Mouse (Mus musculus) forebrain, embryonic 11.5 days (tissue): ENCODE data around the gene Wrb. TPM values are rescaled to one million over a fixed set of nuclear protein-coding genes. Genes with fewer than 3 reads are reported as not detected.
A peak's percentile ranks its signal among the peaks of the same experiment; 100 is the strongest.

ENCODE experiments used
- ATAC-seq: fragments of 200-750 bp; cut with Nextera tagmentation; replicated peaks from 2 replicates; pipeline ENCODE4 v1.8.0; 2017; ENCODE audit warnings: moderate TSS enrichment; ENCODE audit not compliant: low FRiP score
- DNase-seq: peaks from one replicate; pipeline ENCODE4 v3.0.0-alpha.2; 2017; ENCODE audit warnings: low spot score
- H3K27ac ChIP-seq: fragments of 300-500 bp; sonication (generic); 2 replicates; pipeline ENCODE4 v1.5.1; 2014; ENCODE audit warnings: low read depth, low read length
- H3K27me3 ChIP-seq: fragments of 300-500 bp; sonication (generic); 2 replicates; pipeline ENCODE4 v1.6.1; 2014; ENCODE audit warnings: mild to moderate bottlenecking, low read length, mixed read lengths; ENCODE audit not compliant: control insufficient read depth, insufficient read depth
- H3K36me3 ChIP-seq: fragments of 300-500 bp; sonication (generic); 2 replicates; pipeline ENCODE4 v1.6.1; 2014; ENCODE audit warnings: mild to moderate bottlenecking, low read length, moderate library complexity, mixed read lengths; ENCODE audit not compliant: control insufficient read depth, insufficient read depth
- H3K4me1 ChIP-seq: fragments of 300-500 bp; sonication (generic); replicated peaks from 2 replicates; pipeline ENCODE4 v1.6.1; 2014; ENCODE audit warnings: low read length, mixed read lengths; ENCODE audit not compliant: control insufficient read depth, insufficient read depth
- H3K4me2 ChIP-seq: fragments of 300-500 bp; sonication (generic); 2 replicates; pipeline ENCODE4 v1.6.1; 2014; ENCODE audit warnings: low read depth, mild to moderate bottlenecking, low read length, moderate library complexity, mixed read lengths; ENCODE audit not compliant: severe bottlenecking
- H3K4me3 ChIP-seq: fragments of 300-500 bp; sonication (generic); 2 replicates; pipeline ENCODE4 v1.5.1; 2014; ENCODE audit warnings: low read depth, low read length
- H3K9ac ChIP-seq: fragments of 300-500 bp; sonication (generic); 2 replicates; pipeline ENCODE4 v1.6.1; 2014; ENCODE audit warnings: low read length
- H3K9me3 ChIP-seq: fragments of 300-500 bp; sonication (generic); 2 replicates; pipeline ENCODE4 v1.6.1; 2016; ENCODE audit warnings: low read length, mixed read lengths; ENCODE audit not compliant: control insufficient read depth
- WGBS: fragments of 180-500 bp; shearing (Covaris S2); extraction: QIAGEN DNeasy Blood & Tissue Kit; methylation state at CpG from one replicate; pipeline ENCODE4 v1.1.7; 2014; 5-methylcytosine and 5-hydroxymethylcytosine counted together
- polyA plus RNA-seq: library from polyadenylated mRNA; unstranded; fragments of >200 nt; fragmentation: Nextera tagmentation; extraction: Ambion mirVana; gene quantifications from 2 replicates; pipeline ENCODE4 v1.2.1, GENCODE M21; 2014

Wrb gene
- polyA plus RNA-seq, 1 experiment from 2014 or later = 122 TPM

DNA sequence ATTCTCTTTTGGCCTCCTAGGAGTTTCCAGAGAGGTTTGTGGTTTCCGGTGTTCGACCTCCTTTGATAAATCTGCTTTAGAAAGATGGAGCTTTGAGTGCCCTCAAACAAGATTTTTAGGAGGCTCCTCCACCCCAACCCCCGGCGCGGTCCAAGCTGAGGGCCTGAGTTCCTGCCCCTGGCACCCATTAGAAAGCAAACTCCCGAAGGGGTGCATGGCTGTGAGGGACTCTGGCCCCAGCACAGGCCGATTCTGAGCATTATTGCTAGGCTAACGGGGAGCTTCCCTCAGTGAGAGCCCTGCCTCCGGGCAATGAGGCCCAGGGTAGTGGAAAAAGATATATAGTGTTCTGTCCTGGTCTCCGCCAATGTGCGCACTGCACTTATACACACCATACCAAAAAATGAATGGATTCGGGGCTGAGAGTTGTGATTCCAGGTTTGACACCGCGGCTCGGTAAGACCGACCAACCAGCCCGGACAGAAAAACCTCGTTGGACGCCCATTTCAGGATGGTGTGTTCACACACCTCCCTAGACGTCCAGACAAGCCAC is 14.7 kb downstream of the Wrb start:
- DNase-seq (peak; percentile 53), ATAC-seq (0 out of 2 replicates have a peak, but pooled peaks have one; percentile 11)
- Histone ChIP-seq H3K4me3 (peak overlapping the region; percentile 54; the same call in 1 of the 2 replicates), H3K27ac (no peak overlapping the region), H3K36me3 (no peaks in the 10 kb centered on the region), H3K27me3 (no peaks in the 10 kb centered on the region), H3K9ac (peak overlapping the region; percentile 84), H3K4me2 (peak overlapping the region; percentile 97), H3K9me3 (no peaks in the 10 kb centered on the region), H3K4me1 (peaks cover 7% of the 10 kb centered on the region; the same call in 1 of the 2 replicates)
- WGBS = 85% methylated on average over 20 of the region's 20 CpGs

DNA sequence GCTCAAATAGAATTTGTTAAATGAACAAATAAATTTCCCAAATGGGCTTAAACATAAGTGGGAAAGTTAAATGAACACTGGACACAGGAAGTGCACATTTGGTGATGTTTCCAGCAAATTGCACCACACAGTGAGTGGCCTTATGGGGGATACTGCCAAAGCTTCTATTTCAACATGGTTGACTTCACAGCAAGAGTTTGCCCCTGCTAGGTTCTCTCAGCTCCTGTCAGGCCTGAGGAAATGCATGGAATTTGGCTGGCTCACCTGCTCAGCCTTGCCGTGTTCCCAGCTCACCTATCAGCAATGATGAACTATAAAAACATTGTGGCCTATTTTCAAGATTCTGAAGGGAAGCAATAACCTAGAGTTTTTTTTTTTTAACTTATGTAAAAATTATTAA is 15.7 kb downstream of the Wrb start:
- Histone ChIP-seq H3K27ac (no peak overlapping the region), H3K36me3 (no peaks in the 10 kb centered on the region), H3K4me1 (peaks cover 7% of the 10 kb centered on the region; the same call in 1 of the 2 replicates), H3K27me3 (no peaks in the 10 kb centered on the region), H3K4me3 (no peak overlapping the region), H3K9ac (no peak overlapping the region), H3K9me3 (no peaks in the 10 kb centered on the region), H3K4me2 (no peak overlapping the region)
- DNase-seq = no peak
- WGBS = 85% methylated on average over 1 of the region's 1 CpGs
- ATAC-seq = no peak

- no peaks in the 10 kb centered on the region for H3K36me3 ChIP-seq
- ATAC-seq = no peak
- DNase-seq = no peak
- no peak overlapping the region for H3K4me2 ChIP-seq
- peaks cover 7% of the 10 kb centered on the region; the same call in 1 of the 2 replicates for H3K4me1 ChIP-seq
- no peak overlapping the region for H3K27ac ChIP-seq
- no peak overlapping the region for H3K4me3 ChIP-seq
- no peaks in the 10 kb centered on the region for H3K27me3 ChIP-seq
- 87% methylated on average over 4 of the region's 4 CpGs for WGBS
- H3K9ac ChIP-seq = no peak overlapping the region
- no peaks in the 10 kb centered on the region for H3K9me3 ChIP-seq
These were observed 16.1 kb downstream of the Wrb start for GRCm38 (mm10) chr16:96161336-96161735.

DNA sequence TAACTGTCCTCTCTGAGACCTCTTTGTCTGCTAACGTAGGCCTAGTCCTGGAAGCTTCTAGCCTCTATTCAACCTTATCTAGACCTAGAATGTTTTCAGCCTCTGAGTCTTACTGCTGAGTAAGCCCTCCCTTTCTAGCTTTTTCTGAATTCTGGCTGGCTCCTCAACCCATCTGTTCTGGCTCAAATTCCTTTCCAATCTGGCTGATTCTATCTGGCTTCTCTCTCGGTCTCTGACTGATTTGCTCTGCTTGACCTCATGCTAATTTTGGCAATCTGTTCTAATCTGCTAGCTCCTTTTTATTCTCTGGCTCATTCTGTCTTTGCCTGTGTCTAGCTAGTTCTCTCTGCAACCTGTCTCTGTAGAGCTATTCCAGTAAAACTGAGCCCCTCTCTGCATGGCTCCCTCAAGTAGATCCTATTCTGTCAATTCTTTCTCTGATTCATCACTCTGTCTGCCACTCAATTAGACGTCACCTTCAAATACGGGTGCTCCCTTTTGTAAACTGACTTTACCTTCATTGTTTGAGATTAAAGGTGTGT is 20.6 kb downstream of the Wrb start:
- Histone ChIP-seq H3K9ac (no peak overlapping the region), H3K4me3 (no peak overlapping the region), H3K4me1 (no peaks in the 10 kb centered on the region), H3K4me2 (no peak overlapping the region), H3K9me3 (no peaks in the 10 kb centered on the region), H3K36me3 (no peaks in the 10 kb centered on the region), H3K27me3 (no peaks in the 10 kb centered on the region), H3K27ac (no peak overlapping the region)
- no peak for ATAC-seq
- no peak for DNase-seq
- 83% methylated on average over 4 of the region's 4 CpGs for WGBS

DNA sequence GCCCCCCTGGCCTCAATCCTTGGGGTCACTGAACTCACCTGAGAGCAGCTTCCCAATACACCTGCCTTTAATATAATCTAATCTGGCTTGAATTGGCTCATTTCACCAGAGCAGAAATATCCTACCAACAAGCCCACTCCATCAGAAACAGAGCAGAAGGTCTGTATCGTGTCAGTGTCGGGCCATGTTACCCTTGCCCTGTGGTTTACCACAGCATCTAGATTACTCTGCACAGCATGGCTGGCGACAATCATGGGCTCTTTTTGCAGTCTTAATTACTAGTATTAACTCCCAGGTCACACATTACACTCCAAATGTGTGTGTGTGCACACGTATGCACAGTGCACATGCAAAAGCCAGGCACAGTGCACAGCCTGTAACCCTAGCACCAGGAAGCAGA is 23.6 kb downstream of the Wrb start:
- H3K4me1 ChIP-seq = no peaks in the 10 kb centered on the region
- H3K27ac ChIP-seq = no peak overlapping the region
- H3K9me3 ChIP-seq = no peaks in the 10 kb centered on the region
- ATAC-seq = no peak
- no peak overlapping the region for H3K9ac ChIP-seq
- H3K4me3 ChIP-seq = no peak overlapping the region
- H3K27me3 ChIP-seq = no peaks in the 10 kb centered on the region
- H3K36me3 ChIP-seq = no peaks in the 10 kb centered on the region
- WGBS = 93% methylated on average over 4 of the region's 4 CpGs
- DNase-seq = no peak
- no peak overlapping the region for H3K4me2 ChIP-seq

DNA sequence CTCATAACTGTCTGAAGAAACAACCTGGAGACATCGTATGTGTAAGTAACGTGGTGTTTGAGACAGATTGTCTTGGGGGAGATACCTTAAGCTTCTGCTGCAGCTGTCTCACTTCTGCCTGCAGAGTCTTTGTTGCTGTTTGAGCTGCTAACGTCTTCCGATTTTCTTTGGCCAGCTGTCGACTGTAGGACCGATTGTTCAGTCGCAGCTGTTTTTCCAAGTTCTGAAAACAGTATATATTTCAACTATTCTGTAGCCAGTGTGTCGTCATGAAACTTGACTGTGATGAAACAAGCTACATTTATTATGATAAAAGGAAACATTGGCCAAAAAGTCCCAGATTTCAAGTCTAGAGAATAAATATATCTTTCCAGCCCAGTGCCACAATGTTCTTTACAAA is 28.4 kb downstream of the Wrb start:
- no peak for ATAC-seq
- no peak overlapping the region for H3K4me2 ChIP-seq
- H3K27ac ChIP-seq = no peak overlapping the region
- no peaks in the 10 kb centered on the region for H3K36me3 ChIP-seq
- no peak for DNase-seq
- WGBS = 82% methylated on average over 8 of the region's 8 CpGs
- H3K4me3 ChIP-seq = no peak overlapping the region
- no peak overlapping the region for H3K9ac ChIP-seq
- no peaks in the 10 kb centered on the region for H3K27me3 ChIP-seq
- no peaks in the 10 kb centered on the region for H3K4me1 ChIP-seq
- H3K9me3 ChIP-seq = no peaks in the 10 kb centered on the region

GRCm38 (mm10) chr16:96175399-96175798 is 30.2 kb downstream of the Wrb start:
- H3K4me1 ChIP-seq = no peaks in the 10 kb centered on the region
- no peaks in the 10 kb centered on the region for H3K9me3 ChIP-seq
- H3K4me2 ChIP-seq = no peak overlapping the region
- H3K36me3 ChIP-seq = no peaks in the 10 kb centered on the region
- H3K27me3 ChIP-seq = no peaks in the 10 kb centered on the region
- H3K4me3 ChIP-seq = no peak overlapping the region
- no peak overlapping the region for H3K27ac ChIP-seq
- DNase-seq = no peak
- ATAC-seq = no peak
- 49% methylated on average over 2 of the region's 2 CpGs for whole genome bisulfite sequencing
- no peak overlapping the region for H3K9ac ChIP-seq

DNA sequence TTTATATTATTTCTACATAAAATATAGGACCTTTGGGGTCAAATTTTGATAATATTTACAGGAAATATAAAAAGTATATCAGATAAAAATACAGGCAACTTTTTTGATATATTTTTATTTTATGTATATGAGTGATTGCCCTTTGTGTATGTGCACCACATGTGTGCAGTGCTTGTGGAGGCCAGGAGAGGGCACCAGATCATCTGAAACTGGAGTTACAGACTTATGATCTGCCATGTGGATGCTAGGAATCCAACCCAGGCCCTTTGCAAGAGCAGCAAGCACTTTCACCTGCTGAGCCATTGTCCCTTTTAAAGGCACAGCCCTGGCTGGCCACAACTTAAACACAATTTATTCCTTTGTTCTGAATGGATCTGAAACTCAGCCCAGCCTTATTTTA is 33.9 kb downstream of the Wrb start:
- Histone ChIP-seq H3K4me2 (no peak overlapping the region), H3K36me3 (no peaks in the 10 kb centered on the region), H3K9me3 (no peaks in the 10 kb centered on the region), H3K27ac (no peak overlapping the region), H3K9ac (no peak overlapping the region), H3K4me3 (no peak overlapping the region), H3K4me1 (no peaks in the 10 kb centered on the region), H3K27me3 (no peaks in the 10 kb centered on the region)
- DNase-seq = no peak
- no peak for ATAC-seq

DNA sequence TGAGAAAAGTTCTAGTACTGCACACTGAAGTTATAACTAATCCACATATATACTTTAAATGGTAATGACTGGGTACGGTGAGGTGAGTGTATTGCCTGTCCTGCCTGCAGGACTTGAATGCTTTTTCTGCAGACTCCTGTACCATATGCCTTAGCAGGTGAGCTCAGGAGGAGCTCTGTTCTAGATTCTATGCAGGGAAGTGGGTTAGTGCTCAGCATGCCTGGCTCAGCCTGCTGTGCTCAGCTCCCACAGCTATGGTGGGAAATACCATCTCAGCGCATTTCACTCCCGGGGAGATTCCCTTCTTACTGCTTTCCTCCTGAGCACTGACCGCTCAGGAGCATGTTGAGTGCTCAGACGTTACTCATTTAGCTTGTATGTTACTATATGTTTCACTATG is 42.4 kb downstream of the Wrb start:
- Histone ChIP-seq H3K27ac (no peak overlapping the region), H3K36me3 (no peaks in the 10 kb centered on the region), H3K4me2 (no peak overlapping the region), H3K4me1 (0 out of 2 replicates have a peak, but pooled peaks cover 2% of the 10 kb centered on the region), H3K9ac (no peak overlapping the region), H3K4me3 (no peak overlapping the region), H3K27me3 (no peaks in the 10 kb centered on the region), H3K9me3 (no peaks in the 10 kb centered on the region)
- no peak for ATAC-seq
- WGBS = 90% methylated on average over 5 of the region's 5 CpGs
- no peak for DNase-seq
